Mouse (Mus musculus) E14TG2a.4 (cell line): Measurements from ENCODE around the gene Ms4a10.
A peak's percentile ranks its signal among the peaks of the same experiment; 100 is the strongest.

Experiments used
- H3K27me3 ChIP-seq: 2 replicates; pipeline ENCODE4 v1.6.1; 2014; ENCODE audit warnings: low read length, control low read depth; ENCODE audit not compliant: insufficient read depth
- H3K36me3 ChIP-seq: 2 replicates; pipeline ENCODE4 v1.6.1; 2014; ENCODE audit warnings: low read length, control low read depth; ENCODE audit not compliant: insufficient read depth
- H3K4me1 ChIP-seq: replicated peaks from 2 replicates; pipeline ENCODE4 v1.6.1; 2014; ENCODE audit warnings: low read depth, low read length, control low read depth
- H3K4me3 ChIP-seq: replicated peaks from 2 replicates; pipeline ENCODE4 v1.5.1; 2014; ENCODE audit warnings: mild to moderate bottlenecking, low read length
- H3K9me3 ChIP-seq: 2 replicates; pipeline ENCODE4 v1.6.1; 2014; ENCODE audit warnings: low read length, control low read depth
- CTCF ChIP-seq: conservative IDR thresholded peaks from 2 replicates; pipeline ENCODE4 v1.5.1; 2014; ENCODE audit warnings: low read length
- NANOG ChIP-seq: IDR thresholded peaks from 2 replicates; pipeline ENCODE4 v1.6.1; 2014; ENCODE audit warnings: borderline replicate concordance, low read length, mixed read lengths
- POU5F1 ChIP-seq: IDR thresholded peaks from 2 replicates; pipeline ENCODE4 v1.6.1; 2014; ENCODE audit warnings: low read length, borderline replicate concordance

Gene Ms4a10

GRCm38 (mm10) chr19:10949558-10949957 is 24.9 kb downstream of the Ms4a10 start:
- H3K4me1 ChIP-seq, result peaks cover 44% of the 10 kb centered on the region
- H3K9me3 ChIP-seq, result no peaks in the 10 kb centered on the region
- H3K4me3 ChIP-seq, result peak overlapping the region; percentile 99
- peaks cover 34% of the 10 kb centered on the region for H3K36me3 ChIP-seq
- no peak for TF ChIP-seq CTCF
- TF ChIP-seq NANOG, result no peak
- H3K27me3 ChIP-seq, result peaks cover 16% of the 10 kb centered on the region

GRCm38 (mm10) chr19:10949112-10949511 is 25.4 kb downstream of the Ms4a10 start, which contains the start of gene Ccdc86:
Ccdc86 (minus strand) TSS chr19:10949266.
- Histone ChIP-seq H3K27me3 (peaks cover 13% of the 10 kb centered on the region), H3K4me1 (peaks cover 44% of the 10 kb centered on the region), H3K4me3 (peak within 1 kb of the TSS; percentile 99), H3K36me3 (peaks cover 38% of the 10 kb centered on the region), H3K9me3 (no peaks in the 10 kb centered on the region)
- TF ChIP-seq POU5F1 (no peak), NANOG (no peak), CTCF (no peak)

- Histone ChIP-seq H3K4me1 (peaks cover 44% of the 10 kb centered on the region), H3K36me3 (peaks cover 45% of the 10 kb centered on the region), H3K4me3 (peak overlapping the region; percentile 99), H3K27me3 (peaks cover 6% of the 10 kb centered on the region), H3K9me3 (no peaks in the 10 kb centered on the region)
- TF ChIP-seq POU5F1, result no peak
- no peak for TF ChIP-seq CTCF
- TF ChIP-seq NANOG, result no peak
These were observed 26.1 kb downstream of the Ms4a10 start for GRCm38 (mm10) chr19:10948416-10948815.

- TF ChIP-seq NANOG, result no peak
- no peak for TF ChIP-seq CTCF
- no peak for TF ChIP-seq POU5F1
- Histone ChIP-seq H3K4me1 (peaks cover 44% of the 10 kb centered on the region), H3K36me3 (peaks cover 57% of the 10 kb centered on the region), H3K27me3 (no peaks in the 10 kb centered on the region), H3K4me3 (peak overlapping the region; percentile 99), H3K9me3 (no peaks in the 10 kb centered on the region)
These were observed 27.3 kb downstream of the Ms4a10 start for GRCm38 (mm10) chr19:10947219-10947618.

GRCm38 (mm10) chr19:10946506-10946905 is 28.0 kb downstream of the Ms4a10 start:
- TF ChIP-seq NANOG (no peak), POU5F1 (no peak), CTCF (no peak)

GRCm38 (mm10) chr19:10943955-10944354 is 30.5 kb downstream of the Ms4a10 start:
- no peaks in the 10 kb centered on the region for H3K9me3 ChIP-seq
- H3K27me3 ChIP-seq, result peaks cover 17% of the 10 kb centered on the region
- no peak for TF ChIP-seq CTCF
- no peak for TF ChIP-seq POU5F1
- no peak for TF ChIP-seq NANOG
- no peak overlapping the region for H3K4me3 ChIP-seq
- H3K36me3 ChIP-seq, result peaks cover 68% of the 10 kb centered on the region
- H3K4me1 ChIP-seq, result peaks cover 53% of the 10 kb centered on the region

More at GRCm38 (mm10) chr19:10946506-10946905, 28.0 kb downstream of the Ms4a10 start:
- Histone ChIP-seq H3K4me3 (peak overlapping the region; percentile 99), H3K4me1 (peaks cover 51% of the 10 kb centered on the region), H3K36me3 (peaks cover 64% of the 10 kb centered on the region), H3K27me3 (no peaks in the 10 kb centered on the region), H3K9me3 (no peaks in the 10 kb centered on the region)

GRCm38 (mm10) chr19:10940801-10941457 is 33.5 kb downstream of the Ms4a10 start:
- H3K36me3 ChIP-seq, result peaks cover 48% of the 10 kb centered on the region
- peaks cover 41% of the 10 kb centered on the region for H3K27me3 ChIP-seq
- no peaks in the 10 kb centered on the region for H3K9me3 ChIP-seq
- no peak for TF ChIP-seq POU5F1
- TF ChIP-seq NANOG, result no peak
- TF ChIP-seq CTCF, result no peak
- H3K4me1 ChIP-seq, result peaks cover 30% of the 10 kb centered on the region
- peak overlapping the region; percentile 70 for H3K4me3 ChIP-seq

- Histone ChIP-seq H3K27me3 (peaks cover 42% of the 10 kb centered on the region), H3K4me3 (peak overlapping the region; percentile 70), H3K4me1 (peaks cover 25% of the 10 kb centered on the region), H3K36me3 (peaks cover 41% of the 10 kb centered on the region), H3K9me3 (no peaks in the 10 kb centered on the region)
- TF ChIP-seq POU5F1, result no peak
- TF ChIP-seq CTCF, result peak; percentile 57
These were observed 34.2 kb downstream of the Ms4a10 start for GRCm38 (mm10) chr19:10940097-10940800.
